Mouse (Mus musculus): Measurements from ENCODE around the gene Tmem150b. TPM values are rescaled to one million over a fixed set of nuclear protein-coding genes. Genes with fewer than 3 reads are reported as not detected.

Tmem150b gene
- total RNA-seq, 2 experiments from 2014 or later = 0.13 to 0.29 TPM

DNA sequence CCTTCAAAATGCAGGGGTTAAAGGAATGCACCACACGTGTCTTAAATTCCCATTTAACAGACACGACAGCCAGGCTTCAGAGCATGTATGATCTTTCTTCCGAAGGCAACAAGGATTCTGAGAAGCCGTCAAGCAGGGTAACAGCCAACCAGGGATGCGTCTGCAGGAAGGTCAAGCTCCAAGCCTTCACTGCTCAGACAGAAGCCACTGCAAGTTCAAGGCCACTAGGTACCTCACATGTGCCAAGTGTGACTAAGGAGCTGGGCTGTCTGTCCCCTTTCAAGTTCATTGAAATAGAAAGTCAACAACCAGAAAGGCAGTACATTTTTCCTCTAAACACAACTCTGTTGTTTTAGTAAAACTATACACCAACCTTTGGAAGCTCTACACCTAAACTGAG lies 58.2 kb downstream of the Tmem150b start:
- no peak for DNase-seq (ENCODE audit: low spot score in 2 of 2)

DNA sequence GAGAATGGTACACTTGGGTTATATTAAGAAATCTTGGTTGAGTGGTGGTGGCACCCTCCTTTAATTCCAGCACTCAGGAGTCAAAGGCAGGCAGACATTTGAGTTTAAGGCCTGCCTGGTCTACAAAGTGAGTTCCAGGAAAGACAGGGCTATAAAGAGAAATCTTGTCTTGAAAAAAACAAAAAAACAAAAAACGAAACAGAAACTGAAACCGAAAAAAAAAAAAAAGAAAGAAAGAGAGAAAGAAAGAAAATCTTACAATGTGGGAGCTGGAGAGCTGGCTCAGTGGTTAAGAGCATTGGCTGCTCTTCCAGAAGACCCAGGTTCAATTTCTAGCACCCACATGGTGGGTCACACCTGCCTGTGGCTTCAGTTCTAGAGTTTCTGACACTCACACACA lies 61.3 kb downstream of the Tmem150b start:
- DNase-seq (ENCODE audit: low spot score in 2 of 2) = no peak

DNA sequence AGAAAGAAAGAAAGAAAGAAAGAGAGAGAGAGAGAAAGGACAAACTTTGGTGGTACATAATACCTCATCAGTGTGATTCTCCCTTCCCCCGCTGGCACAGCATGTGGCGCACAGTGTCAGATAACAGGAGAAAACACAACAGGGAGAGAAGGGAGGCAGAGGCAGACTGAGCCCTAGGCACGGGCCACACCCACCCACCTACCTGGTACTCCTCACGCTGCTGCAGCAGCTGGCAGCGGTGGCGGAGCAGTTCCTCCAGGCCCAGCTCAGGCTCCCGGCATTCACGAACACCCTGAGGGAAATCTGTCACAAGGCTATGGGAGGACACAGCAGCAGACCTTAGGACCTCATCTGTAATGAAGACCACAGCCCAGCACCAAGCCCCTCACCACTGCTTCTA lies 61.9 kb downstream of the Tmem150b start:
- DNase-seq (ENCODE audit: low spot score in 2 of 2) = no peak

DNA sequence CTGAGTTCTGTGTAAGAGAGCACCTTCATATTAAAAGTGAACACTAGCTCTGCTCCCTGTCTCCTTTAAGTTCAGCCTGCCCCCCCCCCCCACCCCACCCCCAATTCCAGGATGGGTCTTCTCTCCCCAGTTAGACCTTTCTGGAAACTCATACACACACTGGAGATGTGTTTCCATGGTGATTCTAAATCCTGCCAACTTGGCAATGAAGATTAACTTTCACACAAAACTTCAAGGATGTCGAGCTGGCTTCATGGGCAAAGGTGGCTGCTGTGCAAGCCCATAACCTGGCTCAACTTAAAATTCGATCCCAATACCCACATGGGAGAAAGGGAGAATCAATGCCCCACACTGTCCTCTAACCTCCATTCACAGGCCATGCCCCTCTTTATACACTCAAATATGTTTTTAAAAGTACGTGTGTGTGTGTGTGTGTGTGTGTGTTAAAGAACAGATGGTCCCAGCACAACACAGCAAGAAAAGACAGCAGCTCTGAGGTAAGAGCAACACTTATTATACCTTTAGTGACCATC lies 65.1 kb downstream of the Tmem150b start:
- DNase-seq (ENCODE audit: low spot score in 2 of 2) = no peak

DNA sequence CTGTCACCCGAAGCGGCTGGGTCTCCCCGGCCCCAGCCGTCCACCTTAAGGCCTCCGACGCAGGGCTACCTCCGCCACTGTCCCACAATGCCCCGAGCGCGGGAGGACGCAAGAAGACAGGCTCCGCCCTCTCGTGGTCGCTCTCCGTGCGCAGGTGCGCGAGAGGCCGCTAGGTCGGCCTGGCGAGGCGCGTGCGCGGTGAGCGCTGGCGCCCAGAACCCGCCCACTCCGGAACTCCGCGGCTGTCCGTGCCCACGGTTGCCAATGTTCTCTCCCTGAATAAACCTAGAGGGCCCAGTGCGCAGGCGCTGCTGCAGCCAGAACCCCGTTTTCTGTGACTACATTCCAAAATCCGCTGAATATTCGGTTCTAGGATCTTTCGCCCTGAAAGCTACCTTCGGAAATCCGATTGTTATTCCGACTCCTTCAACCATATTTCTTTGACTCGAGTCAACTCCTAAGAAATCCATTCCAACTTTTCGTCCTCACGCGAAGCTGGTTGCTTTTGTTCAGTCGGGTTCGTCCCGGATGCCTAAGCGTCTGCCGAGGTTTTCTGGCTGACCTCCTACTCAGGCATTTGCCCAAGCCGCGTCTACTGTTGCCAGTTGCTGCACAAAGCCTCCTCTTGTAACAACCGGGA lies 66.0 kb downstream of the Tmem150b start, which contains the start of gene Ppp6r1:
Gene Ppp6r1, minus strand, starts transcription at position 108 of the 640 bp plus-strand sequence.
- DNase-seq (ENCODE audit: low spot score in 2 of 2) = peak; percentile 90 to 96

DNA sequence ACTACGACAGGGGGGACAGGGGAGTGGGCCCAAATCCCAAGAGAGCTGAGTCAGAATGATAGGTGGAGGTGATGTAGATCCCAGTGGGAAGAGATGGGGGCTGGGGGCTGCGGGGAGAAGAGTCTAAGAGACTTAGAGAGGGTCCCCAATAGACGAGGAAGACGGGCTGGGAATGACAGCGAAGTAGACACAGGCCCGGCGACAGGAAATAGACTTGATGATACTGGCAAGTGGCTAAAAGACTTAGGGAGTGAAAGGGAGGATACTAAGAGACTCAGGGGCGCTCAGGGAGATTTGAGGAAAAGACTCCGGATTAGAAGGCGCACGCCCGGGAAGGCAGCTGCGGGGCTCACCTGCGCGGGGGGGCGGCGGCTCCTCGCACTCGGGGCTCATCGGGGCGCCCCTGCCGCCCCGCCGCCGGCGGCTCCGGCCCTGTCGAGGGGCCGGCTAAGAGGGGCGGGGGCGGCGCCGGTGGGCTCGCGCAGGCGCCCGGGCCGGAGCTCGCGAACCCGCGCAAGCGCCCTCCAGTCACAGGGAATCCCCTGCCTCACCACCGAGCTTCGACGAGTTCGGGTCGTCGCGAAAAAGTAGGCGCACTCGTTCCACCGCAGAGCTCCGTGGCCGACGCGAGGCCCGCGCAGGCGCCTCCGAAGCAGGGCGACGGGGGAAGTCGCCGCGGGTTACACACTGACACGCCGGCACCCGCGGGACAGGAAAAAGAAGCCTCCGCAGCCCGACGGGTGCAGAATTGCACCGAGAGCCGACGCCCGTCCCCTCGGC lies 66.7 kb downstream of the Tmem150b start:
- peak in 1 of 2 experiments; percentile 45 for DNase-seq (ENCODE audit: low spot score in 2 of 2)

DNA sequence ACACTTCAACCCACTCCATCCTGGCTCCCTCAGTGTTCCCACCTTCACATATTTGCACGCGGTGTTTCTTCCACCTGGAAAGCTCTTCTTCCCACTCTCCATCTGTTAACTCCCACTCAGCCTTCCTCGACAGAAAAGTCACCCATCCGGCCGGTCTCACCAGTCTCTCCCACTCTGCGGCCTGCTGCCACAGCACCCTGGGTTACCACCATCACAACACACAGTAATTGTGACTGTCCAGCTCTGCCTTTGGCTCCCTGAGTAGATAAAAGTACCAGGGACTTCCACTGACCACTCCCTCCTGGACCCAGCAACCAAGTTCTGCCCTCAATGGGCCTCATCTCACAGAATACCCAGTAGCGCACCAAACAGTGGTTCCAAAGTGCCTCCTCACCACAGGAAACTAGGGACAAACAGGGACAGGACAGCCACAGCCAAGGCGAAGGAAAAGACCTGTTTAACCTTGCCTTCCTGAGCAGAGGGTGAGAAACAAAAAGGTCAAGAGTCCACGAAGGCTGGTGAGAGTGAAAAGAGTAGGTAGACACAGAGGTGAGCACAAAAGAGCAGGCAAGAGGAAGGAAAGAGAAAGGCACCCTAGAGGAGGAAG lies 67.4 kb downstream of the Tmem150b start:
- DNase-seq (ENCODE audit: low spot score in 2 of 2) = no peak

Other genes starting within 250 kb of the Tmem150b start
- gene Ppp1r12c, start 223.6 kb downstream of the Tmem150b start, total RNA-seq (2021) = 10 to 100 TPM; 63.9 to 81.6 TPM
- 100 to 1,000 TPM; 466 to 479 TPM for gene Tnnt1, start 208.9 kb downstream of the Tmem150b start, total RNA-seq (2021)
- gene Tnni3, start 201.0 kb downstream of the Tmem150b start, total RNA-seq (2021) = 1 to 10 TPM; 1.7 to 3.0 TPM
- gene Dnaaf3, start 192.8 kb downstream of the Tmem150b start, total RNA-seq (2021) = under 1 TPM; 0.26 to 0.44 TPM
- under 1 TPM in 1 of 2 experiments, not detected in 1; 0.25 TPM for gene Syt5, start 177.7 kb downstream of the Tmem150b start, total RNA-seq (2021)
- gene Ptprh, start 121.2 kb downstream of the Tmem150b start, total RNA-seq (2021) = not detected
- 1 to 10 TPM; 7.0 to 7.8 TPM for gene Tmem86b, start 93.8 kb downstream of the Tmem150b start, total RNA-seq (2021)
- gene Ppp6r1, start 66.2 kb downstream of the Tmem150b start, total RNA-seq (2021) = 10 to 100 TPM; 72.0 to 76.5 TPM
- 10 to 100 TPM; 25.7 to 27.8 TPM for gene Hspbp1, start 40.2 kb downstream of the Tmem150b start, total RNA-seq (2021)
- gene Brsk1, start 34.6 kb downstream of the Tmem150b start, total RNA-seq (2021) = 1 to 10 TPM; 6.7 to 7.3 TPM
- 10 to 100 TPM; 33.2 to 39.2 TPM for gene Kmt5c, start 14.9 kb upstream of the Tmem150b start, total RNA-seq (2021)
- gene Cox6b2, start 27.8 kb upstream of the Tmem150b start, total RNA-seq (2021) = 1 to 10 TPM; 7.6 to 8.0 TPM
- not detected for gene Fam71e2, start 46.1 kb upstream of the Tmem150b start, total RNA-seq (2021)
- gene Il11, start 57.6 kb upstream of the Tmem150b start, total RNA-seq (2021) = under 1 TPM; 0.18 to 0.29 TPM
- not detected for gene Tmem190, start 57.7 kb upstream of the Tmem150b start, total RNA-seq (2021)
- gene Tmem238, start 64.4 kb upstream of the Tmem150b start, total RNA-seq (2021) = 1 to 10 TPM; 3.7 to 5.2 TPM
- 1,000 to 10,000 TPM; 1,080 to 1,143 TPM for gene Rpl28, start 67.6 kb upstream of the Tmem150b start, total RNA-seq (2021)
- gene Ube2s, start 87.3 kb upstream of the Tmem150b start, total RNA-seq (2021) = 100 to 1,000 TPM; 122 to 140 TPM
- under 1 TPM in 1 of 2 experiments, not detected in 1; 0.05 TPM for gene Shisa7, start 119.4 kb upstream of the Tmem150b start, total RNA-seq (2021)
- gene Isoc2b, start 145.0 kb upstream of the Tmem150b start, total RNA-seq (2021) = 1 to 10 TPM; 2.3 to 2.5 TPM
- gene Isoc2a, start 151.9 kb upstream of the Tmem150b start, total RNA-seq (2021) = 10 to 100 TPM; 10.7 to 11.7 TPM
- gene Gm36210, start 181.3 kb upstream of the Tmem150b start, total RNA-seq (2021) = not detected
- 10 to 100 TPM; 14.0 to 14.6 TPM for gene Zfp628, start 190.0 kb upstream of the Tmem150b start, total RNA-seq (2021)
- 1 to 10 TPM; 4.6 to 5.2 TPM for gene Nat14, start 196.8 kb upstream of the Tmem150b start, total RNA-seq (2021)
- 10 to 100 TPM; 67.3 to 73.3 TPM for gene Ssc5d, start 200.5 kb upstream of the Tmem150b start, total RNA-seq (2021)
- gene Sbk2, start 239.2 kb upstream of the Tmem150b start, total RNA-seq (2021) = 10 to 100 TPM; 13.0 to 15.9 TPM
- gene Sbk3, start 245.9 kb upstream of the Tmem150b start, total RNA-seq (2021) = under 1 TPM in 1 of 2 experiments, not detected in 1; 0.13 TPM

Data from gastrocnemius, postnatal 4 days (tissue).